Mouse (Mus musculus): ENCODE data around the gene Map2k4. TPM values are rescaled to one million over a fixed set of nuclear protein-coding genes. Genes with fewer than 3 reads are reported as not detected.

Gene Map2k4
- polyA plus RNA-seq, 1 experiment from 2014 or later = 69.8 TPM

DNA sequence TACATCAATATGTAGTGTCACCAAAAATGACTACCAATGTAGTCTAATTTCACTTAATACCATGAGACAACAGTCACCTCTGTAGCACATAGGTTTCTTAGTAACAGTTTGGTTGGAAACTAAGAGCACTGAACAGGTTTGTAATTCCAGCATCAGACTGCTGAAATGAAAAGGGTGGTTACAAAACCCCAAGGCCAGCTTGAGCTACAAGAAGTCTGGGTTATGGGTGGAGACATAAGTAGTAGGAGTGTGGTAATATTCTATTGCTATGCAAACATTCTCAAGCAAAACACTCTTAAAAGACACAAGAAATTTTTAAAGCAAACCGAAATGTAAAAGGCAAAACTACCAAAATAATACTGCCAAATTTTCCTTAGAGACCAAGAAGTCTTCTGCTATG is 16.6 kb downstream of the Map2k4 start:
- H3K27ac ChIP-seq (replicated peaks) = no peak overlapping the region
- WGBS = 100% methylated on average over 1 of the region's 1 CpGs
- H3K4me2 ChIP-seq (replicated peaks) = no peak overlapping the region

DNA sequence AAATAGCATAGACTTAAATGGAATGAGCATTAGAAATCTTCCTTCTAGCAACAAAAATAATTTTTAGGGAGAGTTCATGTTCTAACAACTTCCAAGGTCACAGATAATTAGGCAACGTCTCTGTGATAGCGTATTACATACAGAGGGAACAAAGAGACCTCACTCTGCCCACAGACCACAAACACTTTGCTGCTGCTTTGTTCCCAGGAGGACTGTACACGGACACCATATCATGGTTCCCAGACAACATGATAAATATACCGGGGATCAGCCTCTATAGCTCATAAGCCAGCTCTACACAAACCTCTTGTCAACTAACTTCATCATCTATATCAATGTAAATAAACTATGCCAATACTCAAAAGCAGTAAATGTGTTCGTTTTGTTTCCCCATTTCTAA is 18.1 kb downstream of the Map2k4 start:
- 0 out of 2 replicates have a peak, but pooled peaks cover 4% of the 10 kb centered on the region for H3K4me1 ChIP-seq
- no peaks in the 10 kb centered on the region for H3K9me3 ChIP-seq
- no peaks in the 10 kb centered on the region for H3K27me3 ChIP-seq
- H3K4me2 ChIP-seq (replicated peaks) = no peak overlapping the region
- no peak overlapping the region for H3K27ac ChIP-seq (replicated peaks)
- WGBS = 86% methylated on average over 5 of the region's 5 CpGs
- ATAC-seq (ENCODE audit: low FRiP score, low read depth) = no peak
- no peak overlapping the region for H3K4me3 ChIP-seq
- no peak overlapping the region for H3K9ac ChIP-seq (replicated peaks)
- H3K36me3 ChIP-seq = no peaks in the 10 kb centered on the region

More for the DNA sequence above, 16.6 kb downstream of the Map2k4 start:
- no peak overlapping the region for H3K4me3 ChIP-seq
- H3K36me3 ChIP-seq = no peaks in the 10 kb centered on the region
- H3K4me1 ChIP-seq = 0 out of 2 replicates have a peak, but pooled peaks cover 4% of the 10 kb centered on the region
- no peaks in the 10 kb centered on the region for H3K9me3 ChIP-seq
- no peak overlapping the region for H3K9ac ChIP-seq (replicated peaks)
- no peak for ATAC-seq (ENCODE audit: low FRiP score, low read depth)
- H3K27me3 ChIP-seq = no peaks in the 10 kb centered on the region

DNA sequence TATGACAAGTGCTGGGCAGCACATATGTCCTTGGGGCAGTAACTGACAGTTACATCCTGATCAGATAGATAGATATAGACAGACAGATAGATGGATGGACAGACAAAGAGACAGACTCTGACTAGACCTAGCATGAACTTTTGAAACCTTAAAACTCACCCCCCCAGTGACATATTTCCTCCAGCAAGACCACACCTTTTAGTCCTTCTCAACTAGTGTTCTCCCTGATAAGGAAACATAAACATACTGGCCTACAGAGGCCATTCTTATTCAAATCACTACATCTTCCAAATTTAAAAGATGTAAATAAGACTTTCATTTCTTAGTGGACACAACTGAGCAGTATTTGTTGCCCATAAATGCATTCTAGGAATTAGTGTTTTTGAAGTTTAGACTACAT is 19.7 kb downstream of the Map2k4 start:
- no peak overlapping the region for H3K27ac ChIP-seq (replicated peaks)
- ATAC-seq (ENCODE audit: low FRiP score, low read depth) = no peak
- H3K9ac ChIP-seq (replicated peaks) = no peak overlapping the region
- H3K4me2 ChIP-seq (replicated peaks) = no peak overlapping the region
- no peaks in the 10 kb centered on the region for H3K9me3 ChIP-seq
- no peak overlapping the region for H3K4me3 ChIP-seq
- H3K4me1 ChIP-seq = no peaks in the 10 kb centered on the region
- no peaks in the 10 kb centered on the region for H3K36me3 ChIP-seq
- H3K27me3 ChIP-seq = no peaks in the 10 kb centered on the region

DNA sequence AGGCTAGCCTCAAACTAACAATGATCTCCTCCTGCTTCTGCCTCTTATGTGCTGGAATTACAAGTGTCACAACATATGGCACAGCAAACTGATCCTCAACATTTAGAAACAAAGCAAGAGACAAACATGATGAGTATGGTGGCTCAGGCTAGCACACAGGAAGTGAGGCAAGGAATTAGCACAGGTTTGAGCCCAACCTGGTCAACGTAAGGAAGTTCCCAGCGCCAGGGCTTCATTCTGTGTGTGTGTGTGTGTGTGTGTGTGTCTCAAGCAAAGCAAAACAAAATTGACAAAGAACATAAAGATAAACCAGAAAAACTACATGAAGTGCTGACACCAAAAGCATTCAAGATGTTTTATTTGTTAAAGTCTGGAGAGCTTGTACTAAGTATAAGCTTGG is 27.2 kb downstream of the Map2k4 start:
- Histone ChIP-seq H3K9me3 (no peaks in the 10 kb centered on the region), H3K4me1 (no peaks in the 10 kb centered on the region), H3K36me3 (no peaks in the 10 kb centered on the region), H3K27me3 (no peaks in the 10 kb centered on the region), H3K4me2 (replicated peaks) (no peak overlapping the region), H3K27ac (replicated peaks) (no peak overlapping the region), H3K4me3 (no peak overlapping the region), H3K9ac (replicated peaks) (no peak overlapping the region)
- 94% methylated on average over 2 of the region's 2 CpGs for WGBS
- ATAC-seq (ENCODE audit: low FRiP score, low read depth) = no peak

DNA sequence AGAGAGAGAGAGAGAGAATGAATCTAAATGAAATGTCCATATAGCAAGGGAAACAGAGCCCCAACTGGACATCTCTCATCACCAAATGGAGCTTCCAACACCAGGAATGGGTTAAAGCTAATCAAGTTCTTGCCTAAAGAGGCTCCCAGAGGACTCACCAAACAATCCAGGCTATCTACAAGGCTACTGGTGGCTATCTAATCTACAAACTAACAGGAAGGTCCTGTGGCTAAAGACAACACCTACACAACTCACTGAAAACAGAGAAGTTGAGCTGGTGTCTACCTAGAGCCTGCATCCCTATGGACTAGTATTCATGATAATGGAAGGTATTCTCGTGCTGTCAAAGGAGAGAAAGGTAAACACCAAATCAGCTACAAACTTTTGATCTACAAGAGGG is 28.7 kb downstream of the Map2k4 start:
- Histone ChIP-seq H3K9ac (replicated peaks) (no peak overlapping the region), H3K27ac (replicated peaks) (no peak overlapping the region), H3K4me2 (replicated peaks) (no peak overlapping the region), H3K4me3 (no peak overlapping the region), H3K4me1 (no peaks in the 10 kb centered on the region), H3K27me3 (no peaks in the 10 kb centered on the region), H3K36me3 (no peaks in the 10 kb centered on the region), H3K9me3 (no peaks in the 10 kb centered on the region)
- no peak for ATAC-seq (ENCODE audit: low FRiP score, low read depth)
- 96% methylated on average over 1 of the region's 1 CpGs for WGBS

DNA sequence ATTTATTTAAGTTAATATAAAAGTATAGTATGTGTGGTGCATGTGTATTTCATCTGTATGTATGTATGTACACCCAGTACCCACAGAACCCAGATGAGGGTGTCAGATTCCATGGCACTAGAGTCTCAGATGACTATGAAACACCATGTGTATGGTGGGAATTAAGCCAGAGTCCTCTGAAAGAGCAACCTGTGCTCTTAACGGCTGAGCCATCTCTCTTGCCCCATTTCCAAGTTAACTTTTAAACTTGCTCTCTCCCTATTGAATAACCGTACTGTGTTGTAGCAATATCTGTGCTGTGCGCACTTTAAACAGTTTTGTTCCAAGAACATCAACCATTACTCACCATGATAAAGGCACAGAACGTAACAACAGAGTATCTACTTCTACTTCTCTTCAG is 33.9 kb downstream of the Map2k4 start:
- Histone ChIP-seq H3K27ac (replicated peaks) (no peak overlapping the region), H3K9me3 (no peaks in the 10 kb centered on the region), H3K27me3 (no peaks in the 10 kb centered on the region), H3K9ac (replicated peaks) (no peak overlapping the region), H3K36me3 (0 out of 2 replicates have a peak, but pooled peaks cover 3% of the 10 kb centered on the region), H3K4me1 (no peaks in the 10 kb centered on the region), H3K4me3 (no peak overlapping the region), H3K4me2 (replicated peaks) (no peak overlapping the region)
- no peak for ATAC-seq (ENCODE audit: low FRiP score, low read depth)
- WGBS = 89% methylated on average over 4 of the region's 4 CpGs

DNA sequence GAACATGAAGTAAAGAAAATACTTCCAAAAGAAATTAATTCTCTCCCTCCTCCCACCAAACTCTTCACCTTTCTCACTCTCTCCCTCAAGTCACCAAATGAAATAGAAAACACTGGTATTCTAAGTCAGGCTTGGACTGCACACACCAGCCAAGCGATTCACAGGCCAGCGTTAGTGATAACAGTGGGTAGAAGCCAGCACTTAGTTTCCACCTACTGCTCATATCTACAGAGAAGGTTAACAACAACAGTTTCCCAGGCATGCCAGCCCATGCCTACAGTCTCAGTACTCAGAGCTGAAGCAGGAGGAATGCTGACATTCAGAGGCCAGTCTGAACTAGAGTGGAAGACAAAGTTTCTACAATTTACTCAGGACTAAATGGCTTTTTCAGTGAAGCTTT is 34.5 kb downstream of the Map2k4 start:
- H3K4me1 ChIP-seq = no peaks in the 10 kb centered on the region
- H3K27ac ChIP-seq (replicated peaks) = no peak overlapping the region
- ATAC-seq (ENCODE audit: low FRiP score, low read depth) = no peak
- no peaks in the 10 kb centered on the region for H3K9me3 ChIP-seq
- H3K9ac ChIP-seq (replicated peaks) = no peak overlapping the region
- H3K27me3 ChIP-seq = no peaks in the 10 kb centered on the region
- no peak overlapping the region for H3K4me3 ChIP-seq
- H3K36me3 ChIP-seq = 0 out of 2 replicates have a peak, but pooled peaks cover 3% of the 10 kb centered on the region
- no peak overlapping the region for H3K4me2 ChIP-seq (replicated peaks)
- 93% methylated on average over 2 of the region's 2 CpGs for WGBS

DNA sequence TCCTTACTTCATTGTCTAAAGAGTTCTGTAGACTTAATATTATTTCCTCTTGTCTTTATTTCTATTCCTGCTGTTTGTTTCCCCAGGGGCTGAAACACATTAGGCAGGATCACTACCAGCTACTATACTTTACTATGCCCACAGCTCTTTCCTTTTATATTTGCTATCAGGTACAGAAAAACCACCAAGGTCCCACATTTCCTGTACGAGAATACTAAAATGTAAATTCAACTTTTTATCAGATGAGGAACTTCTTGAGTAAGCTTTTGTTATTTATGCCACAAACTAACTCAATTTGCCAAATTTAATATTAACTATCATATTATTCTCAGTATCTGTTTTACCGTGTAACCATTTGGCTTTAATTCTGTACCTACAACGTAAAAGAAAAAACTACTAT is 37.6 kb downstream of the Map2k4 start:
- Histone ChIP-seq H3K36me3 (0 out of 2 replicates have a peak, but pooled peaks cover 3% of the 10 kb centered on the region), H3K27ac (replicated peaks) (no peak overlapping the region), H3K4me2 (replicated peaks) (no peak overlapping the region), H3K9ac (replicated peaks) (no peak overlapping the region), H3K4me1 (0 out of 2 replicates have a peak, but pooled peaks cover 6% of the 10 kb centered on the region), H3K27me3 (no peaks in the 10 kb centered on the region), H3K9me3 (no peaks in the 10 kb centered on the region), H3K4me3 (no peak overlapping the region)
- no peak for ATAC-seq (ENCODE audit: low FRiP score, low read depth)
- 97% methylated on average over 3 of the region's 3 CpGs for WGBS

DNA sequence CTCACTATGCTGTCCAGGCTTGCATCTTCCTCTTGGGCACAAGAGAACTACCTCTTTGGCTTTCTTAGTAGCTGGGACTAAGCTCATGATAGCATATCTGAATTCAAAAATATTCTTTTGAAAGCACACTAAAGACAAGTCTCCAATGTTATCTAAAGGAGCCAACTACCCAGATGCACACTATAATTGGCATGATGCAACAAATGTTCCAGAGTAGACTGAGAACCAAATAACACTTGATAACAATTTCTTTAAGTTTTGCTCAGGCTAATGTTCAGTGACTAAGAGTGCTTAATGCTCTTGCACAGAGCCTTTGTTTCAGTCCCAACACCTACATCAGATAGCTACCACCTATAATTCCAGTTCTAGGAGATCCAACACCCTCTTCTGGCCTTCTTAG is 40.7 kb downstream of the Map2k4 start:
- Histone ChIP-seq H3K9me3 (no peaks in the 10 kb centered on the region), H3K36me3 (no peaks in the 10 kb centered on the region), H3K9ac (replicated peaks) (no peak overlapping the region), H3K4me2 (replicated peaks) (no peak overlapping the region), H3K4me1 (0 out of 2 replicates have a peak, but pooled peaks cover 6% of the 10 kb centered on the region), H3K27ac (replicated peaks) (no peak overlapping the region), H3K27me3 (no peaks in the 10 kb centered on the region), H3K4me3 (no peak overlapping the region)
- ATAC-seq (ENCODE audit: low FRiP score, low read depth) = no peak

DNA sequence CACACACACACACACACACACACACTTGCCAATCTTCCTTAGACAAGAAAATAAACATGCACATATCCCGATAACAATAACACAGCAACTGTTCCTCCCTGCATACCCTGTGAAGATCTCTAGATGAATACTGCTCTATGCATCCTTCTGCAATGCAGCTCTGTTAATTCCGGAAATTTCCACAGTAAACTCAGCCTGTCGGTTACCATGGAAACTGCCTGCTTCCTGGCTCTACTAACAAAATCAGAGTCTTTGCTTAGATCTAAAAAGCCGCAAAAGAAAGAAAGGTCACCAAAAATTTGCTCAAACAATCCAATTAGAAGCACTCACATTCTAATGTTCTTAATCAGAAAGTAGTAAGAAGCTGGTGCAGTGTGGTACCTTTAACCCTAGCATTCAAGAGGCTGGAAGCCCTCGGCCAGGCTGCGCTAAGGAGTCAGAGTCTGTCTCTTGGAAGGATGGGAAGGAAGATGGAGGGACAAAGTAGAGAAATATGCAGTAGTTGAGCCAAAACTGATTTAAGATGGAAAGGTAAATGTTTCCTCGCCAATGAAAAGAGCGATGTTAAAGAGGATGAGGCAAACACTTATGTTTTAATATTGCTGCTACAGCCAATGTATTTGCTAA is 42.3 kb downstream of the Map2k4 start:
- H3K36me3 ChIP-seq = no peaks in the 10 kb centered on the region
- H3K4me2 ChIP-seq (replicated peaks) = no peak overlapping the region
- no peak overlapping the region for H3K4me3 ChIP-seq
- 0 out of 2 replicates have a peak overlapping the region, but pooled peaks have one; percentile 7 for H3K27ac ChIP-seq (replicated peaks)
- H3K9ac ChIP-seq (replicated peaks) = no peak overlapping the region
- no peaks in the 10 kb centered on the region for H3K27me3 ChIP-seq
- 76% methylated on average over 8 of the region's 8 CpGs for WGBS
- H3K4me1 ChIP-seq = 0 out of 2 replicates have a peak, but pooled peaks cover 6% of the 10 kb centered on the region
- no peaks in the 10 kb centered on the region for H3K9me3 ChIP-seq
- ATAC-seq (ENCODE audit: low FRiP score, low read depth) = no peak

DNA sequence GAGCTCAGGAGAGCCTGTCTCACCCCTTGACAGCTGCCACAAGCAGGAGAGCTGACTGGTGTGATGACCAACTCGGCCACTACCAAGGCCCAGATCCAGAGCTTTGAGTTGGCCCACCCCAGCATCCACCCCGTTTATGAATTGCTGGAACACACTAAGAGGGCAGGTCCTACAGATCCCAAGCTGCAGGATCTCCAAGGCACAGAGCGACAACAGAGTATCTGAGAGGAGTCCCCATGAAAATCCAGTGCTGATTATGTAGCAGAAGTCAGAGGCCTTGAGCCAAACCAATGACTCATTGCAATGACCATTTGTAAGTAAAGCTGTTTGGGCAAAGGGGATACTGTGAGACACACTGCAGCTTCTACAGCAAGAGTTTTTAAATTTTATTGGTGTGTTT is 44.2 kb downstream of the Map2k4 start:
- H3K36me3 ChIP-seq = no peaks in the 10 kb centered on the region
- 97% methylated on average over 3 of the region's 3 CpGs for WGBS
- H3K27me3 ChIP-seq = no peaks in the 10 kb centered on the region
- no peak overlapping the region for H3K4me2 ChIP-seq (replicated peaks)
- H3K9me3 ChIP-seq = no peaks in the 10 kb centered on the region
- ATAC-seq (ENCODE audit: low FRiP score, low read depth) = no peak
- no peak overlapping the region for H3K4me3 ChIP-seq
- no peak overlapping the region for H3K9ac ChIP-seq (replicated peaks)
- H3K27ac ChIP-seq (replicated peaks) = no peak overlapping the region
- H3K4me1 ChIP-seq = 0 out of 2 replicates have a peak, but pooled peaks cover 6% of the 10 kb centered on the region

DNA sequence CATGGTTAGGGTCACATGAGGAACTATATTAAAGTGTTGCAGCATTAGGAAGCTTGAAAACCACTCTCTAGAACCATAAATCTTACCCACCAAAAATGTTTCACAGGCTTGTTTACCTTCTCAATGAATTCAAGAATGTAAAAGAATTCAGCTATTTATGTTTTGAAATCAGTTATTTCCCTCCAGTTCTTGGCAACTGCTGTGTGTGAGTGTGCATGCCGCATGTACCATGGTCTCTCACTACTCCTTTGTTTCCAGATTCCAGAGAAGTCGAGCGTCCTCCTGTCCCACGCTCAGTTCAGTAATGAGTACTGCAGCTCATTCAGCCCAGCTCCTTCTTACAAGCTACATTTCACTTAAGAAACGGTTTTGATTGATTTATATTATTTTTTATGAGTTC is 47.3 kb downstream of the Map2k4 start:
- WGBS = 89% methylated on average over 5 of the region's 5 CpGs
- ATAC-seq (ENCODE audit: low FRiP score, low read depth) = no peak
- H3K4me2 ChIP-seq (replicated peaks) = no peak overlapping the region

DNA sequence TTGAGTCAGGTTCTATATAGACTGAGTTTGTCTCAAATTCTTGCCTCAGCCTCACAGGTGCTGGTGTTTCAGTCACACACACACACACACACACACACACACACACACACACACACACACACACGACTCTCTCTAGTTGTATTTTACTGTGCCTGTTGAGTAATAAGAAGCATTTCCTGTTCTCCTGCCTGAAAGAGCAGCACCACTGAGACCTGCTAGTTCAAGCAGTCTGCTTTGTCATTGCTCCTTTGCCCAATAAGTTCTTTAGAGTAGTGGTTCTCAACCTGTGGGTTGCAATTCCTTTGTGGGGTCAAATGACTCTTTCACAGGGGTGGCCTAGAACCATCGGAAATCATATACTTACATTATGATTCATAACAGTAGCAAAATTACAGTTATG is 47.7 kb downstream of the Map2k4 start:
- Histone ChIP-seq H3K4me2 (replicated peaks) (no peak overlapping the region), H3K27me3 (no peaks in the 10 kb centered on the region), H3K4me1 (no peaks in the 10 kb centered on the region), H3K27ac (replicated peaks) (no peak overlapping the region), H3K4me3 (no peak overlapping the region), H3K9ac (replicated peaks) (no peak overlapping the region), H3K9me3 (no peaks in the 10 kb centered on the region), H3K36me3 (no peaks in the 10 kb centered on the region)
- ATAC-seq (ENCODE audit: low FRiP score, low read depth) = no peak
- 94% methylated on average over 2 of the region's 2 CpGs for WGBS

More for the DNA sequence above, 47.3 kb downstream of the Map2k4 start:
- H3K27ac ChIP-seq (replicated peaks) = no peak overlapping the region
- H3K9ac ChIP-seq (replicated peaks) = no peak overlapping the region
- 0 out of 2 replicates have a peak, but pooled peaks cover 3% of the 10 kb centered on the region for H3K4me1 ChIP-seq
- H3K36me3 ChIP-seq = no peaks in the 10 kb centered on the region
- H3K27me3 ChIP-seq = no peaks in the 10 kb centered on the region
- H3K4me3 ChIP-seq = no peak overlapping the region
- no peaks in the 10 kb centered on the region for H3K9me3 ChIP-seq

Measured in midbrain, embryonic 12.5 days (tissue).